Mouse (Mus musculus): ENCODE results near the gene Tle3. TPM values are rescaled to one million over a fixed set of nuclear protein-coding genes. Genes with fewer than 3 reads are reported as not detected.

Gene Tle3
- total and polyA plus RNA-seq, 2 experiments = 2.4 to 14.8 TPM

- Histone ChIP-seq H3K79me2 (ENCODE audit: control insufficient read depth, insufficient read depth, low read length) (0 out of 2 replicates have a peak, but pooled peaks cover 2% of the 10 kb centered on the region), H3K9ac (ENCODE audit: low read depth, low read length) (no peak overlapping the region), H3K4me1 (ENCODE audit: control insufficient read depth, insufficient read depth, low read length) (peaks cover 23% of the 10 kb centered on the region), H3K27me3 (ENCODE audit: control insufficient read depth, insufficient read depth, low read length) (no peaks in the 10 kb centered on the region), H3K4me3 (ENCODE audit: insufficient read depth, low read depth, low read length) (no peak overlapping the region), H3K36me3 (ENCODE audit: control insufficient read depth, insufficient read depth, low read length) (0 out of 2 replicates have a peak, but pooled peaks cover 4% of the 10 kb centered on the region), H3K27ac (replicated peaks; ENCODE audit: insufficient read depth, low read depth, low read length) (no peak overlapping the region)
- WGBS = 24% methylated on average over 14 of the region's 14 CpGs
- peak; percentile 92 for DNase-seq (ENCODE audit: extremely low read depth, low read depth, low spot score)
- no peak for TF ChIP-seq POLR2A (IDR thresholded peaks at IDR 0.05; ENCODE audit: extremely low read depth, insufficient read depth, low read length)
- no peak for TF ChIP-seq CTCF (IDR thresholded peaks at IDR 0.05; ENCODE audit: low read depth, low read length)
These were observed 16.7 kb downstream of the Tle3 start for GRCm38 (mm10) chr9:61388689-61389403.

- DNase-seq (ENCODE audit: extremely low read depth, low read depth, low spot score) = no peak
- Histone ChIP-seq H3K4me1 (ENCODE audit: control insufficient read depth, insufficient read depth, low read length) (peaks cover 23% of the 10 kb centered on the region), H3K9ac (ENCODE audit: low read depth, low read length) (no peak overlapping the region), H3K4me3 (ENCODE audit: insufficient read depth, low read depth, low read length) (no peak overlapping the region), H3K27ac (replicated peaks; ENCODE audit: insufficient read depth, low read depth, low read length) (no peak overlapping the region), H3K27me3 (ENCODE audit: control insufficient read depth, insufficient read depth, low read length) (no peaks in the 10 kb centered on the region), H3K36me3 (ENCODE audit: control insufficient read depth, insufficient read depth, low read length) (peaks cover 5% of the 10 kb centered on the region; the same call in 1 of the 2 replicates), H3K79me2 (ENCODE audit: control insufficient read depth, insufficient read depth, low read length) (0 out of 2 replicates have a peak, but pooled peaks cover 2% of the 10 kb centered on the region)
- TF ChIP-seq POLR2A (IDR thresholded peaks at IDR 0.05; ENCODE audit: extremely low read depth, insufficient read depth, low read length) = no peak
- no peak for TF ChIP-seq CTCF (IDR thresholded peaks at IDR 0.05; ENCODE audit: low read depth, low read length)
- WGBS = 10% methylated on average over 7 of the region's 7 CpGs
These were observed 17.2 kb downstream of the Tle3 start for GRCm38 (mm10) chr9:61389404-61389701.

DNA sequence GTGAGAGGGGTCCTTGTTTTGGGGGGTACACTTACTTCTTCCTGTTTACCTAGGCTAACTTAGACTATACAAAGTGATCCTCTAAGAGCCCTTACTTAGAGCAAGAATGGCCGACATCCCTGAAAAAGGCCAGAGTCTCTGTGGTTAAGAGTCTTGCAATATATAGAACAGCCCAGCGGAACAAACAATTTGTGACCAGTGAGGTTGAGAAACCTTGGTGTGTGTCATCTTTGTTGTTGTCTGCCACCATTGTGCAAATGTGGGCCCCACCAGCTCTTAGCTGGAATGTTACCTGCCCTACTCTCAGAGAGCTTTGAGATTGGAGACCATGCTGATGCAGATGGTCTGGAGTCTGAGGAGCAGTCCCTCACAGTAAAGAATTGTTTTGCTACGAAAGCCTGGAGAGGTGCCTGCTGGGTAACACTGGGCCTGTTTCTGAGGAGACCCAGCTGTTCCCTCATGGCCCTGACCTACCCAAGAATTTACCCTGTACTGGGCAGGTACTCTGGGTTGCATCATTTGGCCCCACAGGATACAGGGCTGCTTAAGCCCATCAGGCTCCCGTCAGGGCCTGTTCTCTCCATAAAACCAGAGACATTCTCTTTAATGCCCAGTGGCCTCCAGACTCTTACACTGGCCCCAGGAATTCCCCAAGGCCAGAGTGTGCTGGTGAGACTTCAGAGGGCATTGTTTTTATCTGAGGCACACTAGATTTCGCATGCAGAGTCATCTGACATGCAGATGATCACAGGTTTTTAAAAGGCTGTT lies 19.6 kb downstream of the Tle3 start:
- H3K36me3 ChIP-seq (ENCODE audit: control insufficient read depth, insufficient read depth, low read length) = peaks cover 8% of the 10 kb centered on the region; the same call in 1 of the 2 replicates
- 0 out of 2 replicates have a peak, but pooled peaks cover 2% of the 10 kb centered on the region for H3K79me2 ChIP-seq (ENCODE audit: control insufficient read depth, insufficient read depth, low read length)
- no peak for TF ChIP-seq POLR2A (IDR thresholded peaks at IDR 0.05; ENCODE audit: extremely low read depth, insufficient read depth, low read length)
- TF ChIP-seq CTCF (IDR thresholded peaks at IDR 0.05; ENCODE audit: low read depth, low read length) = no peak
- 67% methylated on average over 5 of the region's 5 CpGs for WGBS
- peaks cover 23% of the 10 kb centered on the region for H3K4me1 ChIP-seq (ENCODE audit: control insufficient read depth, insufficient read depth, low read length)
- no peak overlapping the region for H3K27ac ChIP-seq (replicated peaks; ENCODE audit: insufficient read depth, low read depth, low read length)
- peak; percentile 69 for DNase-seq (ENCODE audit: extremely low read depth, low read depth, low spot score)
- no peak overlapping the region for H3K4me3 ChIP-seq (ENCODE audit: insufficient read depth, low read depth, low read length)
- no peaks in the 10 kb centered on the region for H3K27me3 ChIP-seq (ENCODE audit: control insufficient read depth, insufficient read depth, low read length)
- H3K9ac ChIP-seq (ENCODE audit: low read depth, low read length) = no peak overlapping the region

- Histone ChIP-seq H3K27ac (replicated peaks; ENCODE audit: insufficient read depth, low read depth, low read length) (no peak overlapping the region), H3K36me3 (ENCODE audit: control insufficient read depth, insufficient read depth, low read length) (peaks cover 8% of the 10 kb centered on the region; the same call in 1 of the 2 replicates), H3K79me2 (ENCODE audit: control insufficient read depth, insufficient read depth, low read length) (0 out of 2 replicates have a peak, but pooled peaks cover 2% of the 10 kb centered on the region), H3K4me1 (ENCODE audit: control insufficient read depth, insufficient read depth, low read length) (peaks cover 19% of the 10 kb centered on the region), H3K9ac (ENCODE audit: low read depth, low read length) (no peak overlapping the region), H3K27me3 (ENCODE audit: control insufficient read depth, insufficient read depth, low read length) (no peaks in the 10 kb centered on the region), H3K4me3 (ENCODE audit: insufficient read depth, low read depth, low read length) (no peak overlapping the region)
- TF ChIP-seq CTCF (IDR thresholded peaks at IDR 0.05; ENCODE audit: low read depth, low read length) (no peak), POLR2A (IDR thresholded peaks at IDR 0.05; ENCODE audit: extremely low read depth, insufficient read depth, low read length) (no peak)
- 63% methylated on average over 6 of the region's 6 CpGs for WGBS
- DNase-seq (ENCODE audit: extremely low read depth, low read depth, low spot score) = no peak
These were observed 20.1 kb downstream of the Tle3 start for GRCm38 (mm10) chr9:61392338-61392620.

DNA sequence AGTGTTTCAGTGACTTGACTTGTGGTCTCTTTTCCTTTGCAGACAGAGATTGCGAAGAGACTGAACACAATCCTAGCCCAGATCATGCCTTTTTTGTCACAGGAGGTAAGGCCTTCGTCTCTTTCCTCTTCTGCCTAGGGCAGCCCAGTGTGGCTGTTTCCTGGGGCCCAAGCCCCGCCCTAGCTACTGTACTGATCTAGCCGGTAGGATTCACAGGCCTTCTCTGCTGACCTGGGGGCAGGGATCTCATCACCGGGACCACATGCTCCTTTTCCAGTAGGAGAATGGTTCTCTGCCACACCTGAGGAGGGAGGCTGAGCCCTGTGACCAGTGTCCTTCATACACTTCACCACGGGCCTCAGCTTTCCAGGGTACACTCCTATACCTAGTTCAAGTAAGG lies 21.0 kb downstream of the Tle3 start:
- no peak overlapping the region for H3K9ac ChIP-seq (ENCODE audit: low read depth, low read length)
- H3K4me3 ChIP-seq (ENCODE audit: insufficient read depth, low read depth, low read length) = no peak overlapping the region
- 87% methylated on average over 6 of the region's 6 CpGs for WGBS
- peaks cover 2% of the 10 kb centered on the region; the same call in 1 of the 2 replicates for H3K79me2 ChIP-seq (ENCODE audit: control insufficient read depth, insufficient read depth, low read length)
- H3K27ac ChIP-seq (replicated peaks; ENCODE audit: insufficient read depth, low read depth, low read length) = no peak overlapping the region
- no peak for DNase-seq (ENCODE audit: extremely low read depth, low read depth, low spot score)
- H3K36me3 ChIP-seq (ENCODE audit: control insufficient read depth, insufficient read depth, low read length) = peaks cover 8% of the 10 kb centered on the region; the same call in 1 of the 2 replicates
- no peaks in the 10 kb centered on the region for H3K27me3 ChIP-seq (ENCODE audit: control insufficient read depth, insufficient read depth, low read length)
- TF ChIP-seq POLR2A (IDR thresholded peaks at IDR 0.05; ENCODE audit: extremely low read depth, insufficient read depth, low read length) = no peak
- no peak for TF ChIP-seq CTCF (IDR thresholded peaks at IDR 0.05; ENCODE audit: low read depth, low read length)
- H3K4me1 ChIP-seq (ENCODE audit: control insufficient read depth, insufficient read depth, low read length) = peaks cover 14% of the 10 kb centered on the region

Measured in liver, adult 2 months (tissue).